Mouse (Mus musculus) cortical plate, adult 2 months (tissue): Measurements from ENCODE around the gene 3110018I06Rik.

Experiments
- CTCF ChIP-seq: fragments of 200-500 bp; IDR thresholded peaks from 2 replicates; pipeline ENCODE4 v1.5.1; 2011; ENCODE audit warnings: mild to moderate bottlenecking, control low read depth, low read length; ENCODE audit not compliant: insufficient read depth; ENCODE audit errors: extremely low read depth
- POLR2A ChIP-seq: fragments of 200-500 bp; IDR thresholded peaks from 2 replicates; pipeline ENCODE4 v1.6.1; 2011; ENCODE audit warnings: mild to moderate bottlenecking, low read length, control low read depth; ENCODE audit not compliant: insufficient read depth; ENCODE audit errors: extremely low read depth

- no peak for TF ChIP-seq POLR2A
- TF ChIP-seq CTCF, result no peak
These were observed 5.4 kb upstream of the 3110018I06Rik start for GRCm38 (mm10) chr12:107483031-107483430.
